Mouse (Mus musculus): Measurements from ENCODE around the gene Fzd2.

Gene Fzd2

GRCm38 (mm10) chr11:102623876-102624789 lies 19.9 kb downstream of the Fzd2 start:
- DNase-seq (ENCODE audit: low spot score) = peak; percentile 62

GRCm38 (mm10) chr11:102624888-102625407 lies 20.8 kb downstream of the Fzd2 start:
- DNase-seq (ENCODE audit: low spot score) = peak; percentile 80

- no peak for DNase-seq (ENCODE audit: low spot score)
Measured at GRCm38 (mm10) chr11:102627171-102627931, 23.2 kb downstream of the Fzd2 start.

GRCm38 (mm10) chr11:102628529-102628928 lies 24.3 kb downstream of the Fzd2 start:
- no peak for DNase-seq (ENCODE audit: low spot score)

DNA sequence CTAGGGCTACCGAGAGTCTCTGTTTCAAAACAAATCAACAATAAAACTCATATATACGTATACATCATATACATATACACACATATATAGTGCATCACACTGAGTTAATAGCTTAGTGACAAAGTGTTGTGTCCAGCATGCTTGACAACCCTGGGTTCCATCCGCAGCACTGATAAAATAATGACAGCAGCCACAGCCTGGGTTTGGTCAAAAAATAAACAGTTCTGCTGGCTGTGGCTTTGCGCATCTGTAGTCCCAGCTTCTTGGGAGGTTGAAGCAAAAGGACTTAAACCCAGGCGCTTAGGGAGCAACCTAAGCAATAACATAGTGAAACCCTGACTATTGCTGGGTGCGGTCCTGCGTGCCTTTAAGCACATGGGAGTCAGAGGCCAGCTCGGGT lies 25.2 kb downstream of the Fzd2 start:
- no peak for DNase-seq (ENCODE audit: low spot score)

- DNase-seq (ENCODE audit: low spot score) = no peak
Measured at GRCm38 (mm10) chr11:102630731-102631130, 26.5 kb downstream of the Fzd2 start.

- DNase-seq (ENCODE audit: low spot score) = no peak
Measured at GRCm38 (mm10) chr11:102631203-102631602, 27.0 kb downstream of the Fzd2 start.

DNA sequence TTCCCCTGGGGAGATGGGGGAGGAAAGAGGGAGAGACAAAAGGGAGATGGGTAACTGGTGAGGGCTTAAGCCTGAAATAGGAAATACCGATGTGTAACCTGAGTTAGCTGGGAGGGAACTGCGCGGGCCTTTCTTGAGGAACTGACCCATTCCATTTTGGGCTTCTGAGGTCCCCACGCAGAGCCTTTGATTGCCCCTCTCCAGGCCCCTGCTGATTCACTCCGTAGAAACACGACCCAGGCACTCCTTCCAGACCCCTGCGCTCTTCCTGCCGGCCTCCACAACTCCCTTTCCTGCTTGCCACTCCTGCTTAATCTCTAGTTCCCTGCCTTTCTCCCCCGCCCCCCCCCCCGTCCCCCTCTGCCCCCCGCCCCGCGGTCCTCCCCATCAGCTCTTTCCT lies 28.5 kb downstream of the Fzd2 start:
- no peak for DNase-seq (ENCODE audit: low spot score)

- DNase-seq (ENCODE audit: low spot score) = no peak
Measured at GRCm38 (mm10) chr11:102633379-102633778, 29.2 kb downstream of the Fzd2 start.

GRCm38 (mm10) chr11:102636887-102637286 lies 32.7 kb downstream of the Fzd2 start:
- peak; percentile 35 for DNase-seq (ENCODE audit: low spot score)

- DNase-seq (ENCODE audit: low spot score) = peak; percentile 25
Measured at GRCm38 (mm10) chr11:102643891-102644382, 39.7 kb downstream of the Fzd2 start.

DNA sequence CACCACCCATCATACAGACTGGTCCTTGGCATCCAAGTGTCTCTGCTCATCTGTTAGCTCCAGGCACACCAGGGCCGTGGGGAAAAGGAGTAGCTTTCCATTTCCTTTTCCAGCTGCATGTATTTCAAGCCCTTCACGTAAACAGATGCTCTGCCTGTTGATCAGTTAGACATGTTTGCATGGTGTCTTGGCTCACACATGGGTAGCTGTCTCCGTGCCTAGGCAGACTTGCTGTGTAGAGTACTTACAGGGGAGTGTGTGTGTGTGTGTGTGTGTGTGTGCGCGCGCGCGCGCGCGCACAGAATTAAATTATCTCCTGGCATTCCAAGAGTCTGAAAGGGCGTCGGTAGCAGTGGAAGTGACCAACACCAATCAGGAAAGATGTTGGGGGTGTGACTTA lies 42.0 kb downstream of the Fzd2 start:
- DNase-seq (ENCODE audit: low spot score) = no peak

- no peak for DNase-seq (ENCODE audit: low spot score)
Measured at GRCm38 (mm10) chr11:102647885-102648284, 43.7 kb downstream of the Fzd2 start.

DNA sequence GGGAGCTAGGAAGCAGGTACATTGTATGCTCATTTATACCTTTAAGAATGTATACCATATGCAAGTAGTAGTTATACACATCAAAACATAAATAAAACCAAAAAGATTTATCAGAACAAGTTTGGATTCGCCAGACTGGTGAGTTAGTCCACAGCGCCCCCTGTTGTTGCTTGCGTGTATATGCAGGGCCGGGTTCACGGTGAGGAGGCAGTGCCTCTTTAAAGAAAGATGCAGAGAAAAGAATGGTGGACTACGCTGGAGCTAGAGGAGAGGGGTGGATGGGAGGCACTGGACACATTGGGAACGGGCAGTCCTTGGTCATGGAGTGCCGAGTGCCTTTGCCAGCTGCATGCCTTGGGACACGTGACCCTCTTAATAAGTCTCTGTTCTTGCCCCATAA lies 47.2 kb downstream of the Fzd2 start:
- peak; percentile 89 for DNase-seq (ENCODE audit: low spot score)

- peak; percentile 60 for DNase-seq (ENCODE audit: low spot score)
Measured at GRCm38 (mm10) chr11:102652844-102653243, 48.6 kb downstream of the Fzd2 start.

DNA sequence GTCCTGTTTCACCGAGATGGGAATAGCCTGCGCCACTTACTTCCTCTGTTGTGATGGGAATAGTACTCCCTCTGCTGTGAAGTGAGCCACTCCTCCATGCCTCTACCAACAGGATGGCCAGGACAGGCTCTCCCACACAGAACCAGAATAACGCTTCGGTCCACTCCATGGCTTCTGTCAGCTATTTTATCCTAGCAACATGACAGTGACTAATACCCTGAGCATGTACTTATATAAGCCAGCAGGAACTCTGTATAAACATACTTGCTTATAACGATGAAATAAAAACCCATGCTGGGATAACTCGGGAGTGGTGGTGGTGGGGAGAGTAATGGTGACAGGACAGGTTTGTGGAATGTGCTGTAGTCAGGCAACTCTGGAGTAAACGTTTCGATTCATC lies 51.7 kb downstream of the Fzd2 start:
- no peak for DNase-seq (ENCODE audit: low spot score)

GRCm38 (mm10) chr11:102656326-102656926 lies 52.2 kb downstream of the Fzd2 start:
- peak; percentile 60 for DNase-seq (ENCODE audit: low spot score)

- no peak for DNase-seq (ENCODE audit: low spot score)
Measured at GRCm38 (mm10) chr11:102656931-102657330, 52.7 kb downstream of the Fzd2 start.

Measured in retina, embryonic 14.5 days (tissue).